Mouse (Mus musculus): ENCODE measurements around the gene Gm5141.
"Not testable (repeated sequence)": the region's sequence is repeated elsewhere in the genome, so short reads cannot be mapped to it uniquely, and the experiment has no call there.

Gene Gm5141

GRCm38 (mm10) chr13:62785199-62786134, at the start of gene Gm5141:
Gene Gm5141 (minus strand): TSS chr13:62785808.
- in situ Hi-C loops (cut with MseI, MboI) = not testable (repeated sequence)

- in situ Hi-C loops (cut with MseI, MboI) = loop anchor here in 1 of 2 experiments (25.0 kb wide), 1 partner anchor 371 kb away; the partner anchor contains the start of gene Gm49359
Measured at GRCm38 (mm10) chr13:62833341-62833740, 47.7 kb upstream of the Gm5141 start.

GRCm38 (mm10) chr13:62832239-62832638, 46.6 kb upstream of the Gm5141 start:
- in situ Hi-C loops (cut with MseI, MboI) = loop anchor here in 1 of 2 experiments (25.0 kb wide), 1 partner anchor 370 kb away; the partner anchor contains the start of gene Gm49359

- in situ Hi-C loops (cut with MseI, MboI) = not testable (repeated sequence)
Measured at GRCm38 (mm10) chr13:62815705-62816104, 30.1 kb upstream of the Gm5141 start.

- in situ Hi-C loops (cut with MseI, MboI) = no loop called here
Measured at GRCm38 (mm10) chr13:62812713-62813112, 27.1 kb upstream of the Gm5141 start.

- in situ Hi-C loops (cut with MseI, MboI) = not testable (repeated sequence)
Measured at GRCm38 (mm10) chr13:62807981-62808380, 22.4 kb upstream of the Gm5141 start.

GRCm38 (mm10) chr13:62786135-62786493, 506 bp upstream of the Gm5141 start:
- in situ Hi-C loops (cut with MseI, MboI) = not testable (repeated sequence)

- in situ Hi-C loops (cut with MseI, MboI) = loop anchor here in 1 of 2 experiments (5.0 kb wide), 1 partner anchor 88 kb away; no protein-coding TSS in a partner anchor
Measured at GRCm38 (mm10) chr13:62763806-62764205, 21.8 kb downstream of the Gm5141 start.

GRCm38 (mm10) chr13:62760432-62761415, 24.9 kb downstream of the Gm5141 start, which contains the start of gene Platr25:
Gene Platr25 (minus strand): TSS chr13:62760709.
- in situ Hi-C loops (cut with MseI, MboI) = loop anchor here in 1 of 2 experiments (5.0 kb wide), 1 partner anchor 92 kb away; no protein-coding TSS in a partner anchor

- in situ Hi-C loops (cut with MseI, MboI) = no loop called here
Measured at GRCm38 (mm10) chr13:62733322-62733721, 52.3 kb downstream of the Gm5141 start.
